ENCODE assay signal across 8 mouse cellular contexts in the genomic region with DNA sequence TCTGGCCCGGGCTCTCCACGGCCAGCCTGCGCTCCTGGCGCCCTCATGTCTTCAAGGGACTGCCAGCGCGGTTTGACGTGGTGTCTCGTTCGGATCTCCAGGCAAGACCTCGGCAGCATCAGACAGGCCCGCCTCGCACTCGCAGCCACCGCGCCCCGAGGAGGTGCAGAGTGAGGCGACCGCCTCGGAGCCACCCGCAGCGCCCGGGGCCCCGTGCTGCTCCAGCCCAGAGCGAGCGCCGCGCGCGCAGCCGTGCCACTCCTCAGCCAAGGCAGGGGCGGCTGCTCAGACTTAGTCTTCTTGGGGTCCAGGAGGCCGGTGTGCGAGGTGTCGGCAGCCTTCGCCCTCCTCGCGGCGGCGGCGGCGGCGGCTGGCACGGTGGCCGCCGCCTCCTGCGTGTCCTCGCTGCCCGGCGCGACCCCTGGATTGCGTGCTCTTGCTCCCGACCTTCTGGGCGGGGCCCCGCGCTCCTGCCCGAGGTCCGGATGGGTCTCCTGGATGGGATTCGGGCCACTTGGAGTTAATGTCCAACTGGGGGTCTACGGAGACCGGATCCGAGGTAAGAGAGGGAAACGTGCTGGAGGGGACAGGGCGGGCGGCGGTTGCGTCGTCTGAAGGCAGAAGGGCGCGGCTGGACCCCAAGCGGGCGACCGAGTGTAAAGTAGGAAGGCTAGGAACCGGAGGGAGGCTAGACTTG. TPM values are rescaled to one million over a fixed set of nuclear protein-coding genes. Genes with fewer than 3 reads are reported as not detected.
DNase-seq lines count a peak whose midpoint lies in the region; ATAC-seq and TF ChIP-seq lines count a peak whose summit lies in the region.

A gene (plus strand): TSS at position 291 of the 697 bp plus-strand sequence.

- in situ Hi-C loops in ES-E14 (cut with MboI; ENCODE audit: low sequenced_read_pairs in 2 of 2, unreplicated experiment in 2 of 2): loop anchor here in 1 of 2 experiments (25.0 kb wide), 1 partner anchor 348 kb away; no protein-coding TSS in a partner anchor

- H3K36me3 ChIP-seq in ES-E14 (ENCODE audit: control insufficient read depth, insufficient read depth, low read length, poor library complexity, severe bottlenecking): no peaks in the 10 kb centered on the region
- no peaks in the 10 kb centered on the region for H3K36me3 ChIP-seq in hindbrain, postnatal 0 days (ENCODE audit: insufficient read depth, low read length)

- 0 out of 4 replicates have a peak, but pooled peaks cover 0 to 3% of the 10 kb centered on the region in 2 experiments for H3K4me1 ChIP-seq in ES-E14 (ENCODE audit: control insufficient read depth in 2 of 2, insufficient read depth in 2 of 2, low read length in 2 of 2, poor library complexity in 1 of 2)
- no peaks in the 10 kb centered on the region for H3K4me1 ChIP-seq in embryonic fibroblast, embryonic 13.5 days (ENCODE audit: control insufficient read depth, insufficient read depth, low read length)
- peaks cover 8% of the 10 kb centered on the region; the same call in 1 of the 2 replicates for H3K4me1 ChIP-seq in hindbrain, postnatal 0 days (ENCODE audit: insufficient read depth, low read length)

- ATAC-seq in hindbrain, postnatal 0 days: peak; percentile 27; the same call in 1 of the 2 replicates

- TF ChIP-seq POLR2A in embryonic fibroblast, embryonic 13.5 days (IDR thresholded peaks at IDR 0.05; ENCODE audit: low read depth, low read length): no peak

- no peaks in the 10 kb centered on the region for H3K9me3 ChIP-seq in ES-E14 (ENCODE audit: control insufficient read depth, insufficient read depth, low read depth, low read length)
- no peaks in the 10 kb centered on the region for H3K9me3 ChIP-seq in hindbrain, postnatal 0 days (ENCODE audit: low read length)

- DNase-seq in heart, adult 11 months: peak; percentile 86
- DNase-seq in heart, postnatal 25 days (ENCODE audit: low spot score): no peak
- DNase-seq in ES-E14 (ENCODE audit: low read depth, low spot score): no peak
- DNase-seq in hindbrain, postnatal 0 days (ENCODE audit: low spot score): peak; percentile 39
- DNase-seq in mesoderm, embryonic 11.5 days (ENCODE audit: low read depth, low spot score): peak; percentile 34
- peak; percentile 32 for DNase-seq in testis, postnatal 14 days (ENCODE audit: low spot score)
- DNase-seq in ovary, adult 18-20 months (ENCODE audit: low spot score): no peak

- intact Hi-C loops in heart, postnatal 25 days (cut with DNase I): loop anchor here (5.0 kb wide), 1 partner anchor 328 kb away; no protein-coding TSS in a partner anchor

- H3K27ac ChIP-seq in ES-E14 (ENCODE audit: insufficient read depth, low read depth, low read length, poor library complexity, severe bottlenecking): no peak within 1 kb of the TSS
- H3K27ac ChIP-seq in embryonic fibroblast, embryonic 13.5 days (ENCODE audit: insufficient read depth, low read length): no peak within 1 kb of the TSS
- no peak within 1 kb of the TSS for H3K27ac ChIP-seq in hindbrain, postnatal 0 days

- peak within 1 kb of the TSS; percentile 50 to 52 for H3K4me3 ChIP-seq in ES-E14 (ENCODE audit: insufficient read depth in 1 of 2, low read depth in 1 of 2, low read length in 2 of 2, poor library complexity in 1 of 2, severe bottlenecking in 1 of 2)
- H3K4me3 ChIP-seq in embryonic fibroblast, embryonic 13.5 days (ENCODE audit: insufficient read depth, low read length): peak within 1 kb of the TSS; percentile 29
- H3K4me3 ChIP-seq in hindbrain, postnatal 0 days (ENCODE audit: low read length): peak within 1 kb of the TSS; percentile 57

- no peak for TF ChIP-seq CTCF in embryonic fibroblast, embryonic 13.5 days (IDR thresholded peaks at IDR 0.05; ENCODE audit: borderline replicate concordance, insufficient read depth, low read length)
- TF ChIP-seq CTCF in hindbrain, postnatal 0 days (IDR thresholded peaks at IDR 0.05; ENCODE audit: low read depth): no peak

- under 1% methylated on average over 72 of the region's 73 CpGs for WGBS in hindbrain, postnatal 0 days

- H3K9ac ChIP-seq in ES-E14 (ENCODE audit: insufficient read depth, low read depth, low read length, poor library complexity, severe bottlenecking): peak within 1 kb of the TSS; percentile 16
- H3K9ac ChIP-seq in hindbrain, postnatal 0 days (replicated peaks; ENCODE audit: low read length): peak within 1 kb of the TSS; percentile 51

- H3K27me3 ChIP-seq in hindbrain, postnatal 0 days (ENCODE audit: insufficient read depth, low read length): peaks cover 53% of the 10 kb centered on the region

- peak within 1 kb of the TSS; percentile 97 for H3K4me2 ChIP-seq in hindbrain, postnatal 0 days (ENCODE audit: low read depth, low read length)

TF ChIP-seq in ES-E14, 5 proteins besides CTCF, POLR2A, EP300 and RAD21:
- TF ChIP-seq CHD2 (IDR thresholded peaks at IDR 0.05; ENCODE audit: low read depth, low read length) (no peak), HCFC1 (IDR thresholded peaks at IDR 0.05; ENCODE audit: borderline replicate concordance, insufficient read depth, low read length) (no peak), ZNF384 (IDR thresholded peaks at IDR 0.05; ENCODE audit: low read depth, low read length) (no peak), MAFK (IDR thresholded peaks at IDR 0.05; ENCODE audit: insufficient read depth, low read depth, low read length) (no peak), ZC3H11A (IDR thresholded peaks at IDR 0.05; ENCODE audit: borderline replicate concordance, low read depth, low read length) (no peak)

RNA-seq across cellular contexts. Expression of the gene that starts here (rescaled TPM):
- total RNA-seq in heart, postnatal 25 days (2021): under 1 TPM; 0.47 to 0.59 TPM
- 0.21 and 1.4 TPM in 2 replicates for total RNA-seq in ES-E14 (2012; rRNA removed)
- polyA plus RNA-seq in embryonic fibroblast, embryonic 13.5 days (2011; ENCODE audit: insufficient read length, low read depth, missing spikeins): 1.2 and 1.3 TPM in 2 replicates
- total RNA-seq in hindbrain, postnatal 0 days (2014; rRNA removed): 0.36 and 0.47 TPM in 2 replicates
- polyA plus RNA-seq in hindbrain, postnatal 0 days (2015; fragmentation: Nextera tagmentation; extraction: Ambion mirVana): 0.13 and 0.18 TPM in 2 replicates

Comparison
In these comparisons a context has a peak if more than half of its experiments do, and no peak if none do; other contexts are left out.
1. DNase-seq: peak in heart, adult 11 months (single experiment), mesoderm, embryonic 11.5 days (single experiment) and testis, postnatal 14 days (single experiment); none in heart, postnatal 25 days (single experiment), ES-E14 (single experiment) and ovary, adult 18-20 months (single experiment).
2. Peak in DNase-seq, ATAC-seq, H3K4me3 ChIP-seq, H3K9ac ChIP-seq and H3K4me2 ChIP-seq in hindbrain, postnatal 0 days; RNA of the gene not detected or under 1 TPM.
3. Peak in every context shown above with its lines, with median percentiles within 50 percentile points of each other: H3K4me3 ChIP-seq.